Mouse (Mus musculus): ENCODE results near the gene Dnajc27. TPM values are rescaled to one million over a fixed set of nuclear protein-coding genes. Genes with fewer than 3 reads are reported as not detected.

Dnajc27 gene
- total RNA-seq (2017), result 5.8 and 6.3 TPM in 2 replicates

DNA sequence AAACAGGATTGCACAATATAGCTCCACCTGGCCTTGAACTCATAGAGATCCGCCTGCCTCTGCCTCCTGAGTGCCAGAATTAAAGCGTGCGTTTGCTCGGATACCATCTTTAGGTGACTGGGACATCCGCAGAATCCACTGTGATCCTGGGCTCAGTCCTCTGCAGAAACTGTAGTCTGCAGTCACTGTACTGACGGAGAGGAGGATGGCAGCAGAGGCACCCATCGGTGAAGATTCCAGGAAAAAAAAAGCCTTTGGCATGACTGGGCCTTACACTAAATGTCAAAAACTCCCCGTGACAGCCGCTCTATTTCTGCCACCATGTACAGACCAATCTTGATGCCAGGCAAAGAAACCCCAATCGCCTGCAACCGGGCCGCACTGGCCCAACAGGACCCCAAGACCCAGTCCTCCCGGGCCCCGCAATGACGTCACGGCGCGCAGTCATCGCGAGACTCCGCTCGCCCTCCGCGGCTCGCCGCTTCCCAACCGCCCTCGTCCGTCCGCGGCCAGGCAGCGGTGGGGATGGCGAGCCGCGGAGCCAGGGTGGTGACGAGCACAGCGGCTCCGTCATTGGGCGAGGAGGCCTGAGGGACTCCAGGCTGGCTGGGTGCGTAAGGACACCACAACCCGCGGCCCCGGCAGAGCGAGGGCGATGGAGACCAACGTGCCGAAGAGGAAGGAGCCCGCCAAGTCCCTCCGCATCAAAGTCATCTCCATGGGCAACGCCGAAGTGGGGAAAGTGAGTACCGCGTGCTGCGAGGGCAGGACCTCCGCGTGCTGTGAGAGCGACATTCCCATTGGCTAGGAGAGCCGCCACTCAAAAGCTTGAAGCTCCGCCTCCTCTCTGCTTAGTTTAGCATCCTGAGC, at the start of gene Dnajc27:
Dnajc27 (plus strand) TSS at position 452 of the 870 bp plus-strand sequence.
- peak; percentile 94 for ATAC-seq (ENCODE audit: extremely low read depth, insufficient number of reproducible peaks, low FRiP score, poor library complexity, severe bottlenecking)

DNA sequence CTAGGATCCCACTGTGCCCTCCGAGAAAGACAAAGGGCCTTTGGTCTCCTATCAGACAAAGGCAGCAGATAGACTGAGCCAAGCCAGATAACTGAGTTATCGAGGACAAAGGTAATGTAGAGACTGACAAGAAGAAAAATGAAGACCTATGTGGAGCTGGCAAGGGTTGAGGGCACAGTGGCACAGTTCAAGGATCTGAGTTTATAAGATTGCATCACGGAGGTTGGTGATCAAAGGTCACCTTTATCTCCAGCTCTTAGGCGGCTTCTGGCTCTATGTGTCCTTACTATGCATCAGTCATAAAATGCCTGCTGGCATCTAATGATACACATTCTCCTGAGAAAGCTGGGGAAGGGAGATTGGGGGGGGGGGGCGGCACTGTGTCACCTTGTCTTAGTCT, 46.2 kb upstream of the Dnajc27 start:
- ATAC-seq (ENCODE audit: extremely low read depth, insufficient number of reproducible peaks, low FRiP score, poor library complexity, severe bottlenecking), result no peak

DNA sequence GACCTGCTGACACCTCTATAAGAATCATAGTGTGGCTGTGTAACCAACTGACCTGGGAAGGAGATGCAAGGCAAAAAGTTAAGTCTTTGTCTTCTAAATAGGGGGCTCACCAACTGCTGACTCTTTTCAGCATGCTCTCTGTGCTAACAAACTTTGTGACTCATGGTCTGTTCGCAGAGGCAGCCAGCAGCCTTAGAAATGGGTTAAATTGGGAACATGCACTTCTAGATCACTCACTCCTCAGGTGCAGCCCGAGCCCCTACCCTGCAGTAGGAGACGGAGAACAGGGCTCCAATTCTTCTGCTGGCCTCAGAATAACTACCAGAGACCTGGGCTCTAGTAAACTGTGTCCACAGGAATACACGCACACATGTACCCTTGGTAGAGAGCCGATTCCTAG, 44.9 kb upstream of the Dnajc27 start:
- ATAC-seq (ENCODE audit: extremely low read depth, insufficient number of reproducible peaks, low FRiP score, poor library complexity, severe bottlenecking), result no peak

- ATAC-seq (ENCODE audit: extremely low read depth, insufficient number of reproducible peaks, low FRiP score, poor library complexity, severe bottlenecking), result no peak; the same call in 1 of the 2 replicates
These were observed 44.0 kb upstream of the Dnajc27 start, which contains the start of gene Efr3b for GRCm38 (mm10) chr12:4038061-4039041. Gene Efr3b, minus strand, starts transcription at chr12:4038915.

DNA sequence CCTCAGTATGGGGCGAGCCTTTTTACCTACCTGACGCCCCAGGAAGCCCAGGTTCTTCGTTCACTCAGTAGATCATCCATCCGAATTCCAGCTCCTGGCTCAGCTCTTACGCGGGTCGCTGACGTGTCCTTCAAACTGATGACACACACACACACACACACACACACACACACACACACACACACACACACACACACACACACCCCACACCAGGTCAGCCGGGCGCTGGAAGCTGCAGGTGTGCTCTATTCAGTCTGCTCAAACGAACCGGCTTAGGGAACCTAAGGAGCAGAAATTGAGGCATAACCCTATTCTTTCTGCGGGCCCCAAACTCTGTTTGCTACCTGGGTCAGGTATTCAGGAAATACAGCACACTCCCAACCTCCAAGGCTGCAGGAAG, 43.3 kb upstream of the Dnajc27 start:
- ATAC-seq (ENCODE audit: extremely low read depth, insufficient number of reproducible peaks, low FRiP score, poor library complexity, severe bottlenecking), result no peak

DNA sequence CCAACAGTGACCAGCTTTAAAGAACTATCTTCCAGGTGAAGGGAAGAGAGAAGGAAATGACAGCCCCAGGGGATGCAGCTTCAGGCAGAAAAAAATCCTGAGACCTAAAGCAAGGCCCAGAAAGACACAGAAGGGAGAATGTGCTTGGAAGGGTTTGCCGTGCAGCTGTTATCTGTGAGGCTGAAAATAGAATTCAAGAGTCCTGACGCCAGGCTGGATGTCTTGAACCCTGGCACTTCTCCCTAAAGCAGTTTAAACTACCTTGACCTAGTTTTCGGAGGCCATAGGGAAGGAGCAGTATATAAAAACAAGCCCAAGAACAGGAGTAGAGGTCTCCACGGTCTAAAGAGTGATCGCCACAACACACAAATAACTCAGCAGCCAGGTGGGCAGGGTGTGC, 40.0 kb upstream of the Dnajc27 start:
- no peak for ATAC-seq (ENCODE audit: extremely low read depth, insufficient number of reproducible peaks, low FRiP score, poor library complexity, severe bottlenecking)

DNA sequence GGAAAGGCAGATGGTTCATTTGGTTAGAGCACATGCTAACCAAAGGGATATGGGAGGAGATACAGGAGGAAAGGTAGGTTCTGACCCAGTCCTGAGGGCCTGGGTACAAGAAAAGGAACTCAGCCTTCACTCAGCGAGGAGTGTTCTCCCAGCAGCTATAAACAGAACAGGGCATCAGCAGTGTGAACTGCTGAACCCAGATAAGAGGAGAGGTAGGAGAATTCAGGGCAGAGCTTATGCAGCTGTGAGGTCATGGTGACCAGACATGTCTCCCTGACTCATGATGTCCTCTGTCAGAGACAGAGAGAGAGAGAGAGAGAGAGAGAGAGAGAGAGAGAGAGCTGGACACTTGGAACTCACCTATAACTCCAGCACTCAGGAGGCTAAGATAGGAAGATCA, 36.4 kb upstream of the Dnajc27 start:
- no peak for ATAC-seq (ENCODE audit: extremely low read depth, insufficient number of reproducible peaks, low FRiP score, poor library complexity, severe bottlenecking)

- no peak for ATAC-seq (ENCODE audit: extremely low read depth, insufficient number of reproducible peaks, low FRiP score, poor library complexity, severe bottlenecking)
These were observed 34.4 kb upstream of the Dnajc27 start for GRCm38 (mm10) chr12:4048031-4048430.

DNA sequence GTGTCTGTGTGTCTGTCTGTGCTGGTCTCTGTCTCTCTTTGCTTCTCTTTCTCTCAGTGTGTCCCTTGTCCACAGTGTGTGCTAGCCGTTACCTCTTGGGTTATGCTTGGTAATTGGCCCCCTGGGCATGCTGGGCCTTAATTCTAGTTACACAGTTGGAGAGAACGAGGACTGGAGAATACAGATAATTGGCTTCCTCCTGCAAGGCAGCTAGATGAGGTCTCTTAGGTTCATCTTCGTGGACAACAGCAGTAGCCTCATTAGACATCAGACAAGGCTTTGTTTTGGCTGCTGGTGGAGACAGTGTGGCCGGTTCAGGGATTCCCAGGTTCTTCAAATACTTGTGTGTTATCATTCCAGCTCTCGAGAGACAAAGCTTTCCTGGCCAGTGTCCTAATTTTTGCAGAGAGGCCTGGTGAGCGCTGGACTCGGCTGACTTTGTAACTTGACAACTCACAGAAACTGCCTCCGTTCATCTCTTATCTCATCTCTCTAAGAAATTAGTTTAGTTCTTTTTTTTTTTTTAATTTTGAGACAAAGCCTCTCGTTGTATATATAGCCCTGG, 31.4 kb upstream of the Dnajc27 start:
- no peak for ATAC-seq (ENCODE audit: extremely low read depth, insufficient number of reproducible peaks, low FRiP score, poor library complexity, severe bottlenecking)

DNA sequence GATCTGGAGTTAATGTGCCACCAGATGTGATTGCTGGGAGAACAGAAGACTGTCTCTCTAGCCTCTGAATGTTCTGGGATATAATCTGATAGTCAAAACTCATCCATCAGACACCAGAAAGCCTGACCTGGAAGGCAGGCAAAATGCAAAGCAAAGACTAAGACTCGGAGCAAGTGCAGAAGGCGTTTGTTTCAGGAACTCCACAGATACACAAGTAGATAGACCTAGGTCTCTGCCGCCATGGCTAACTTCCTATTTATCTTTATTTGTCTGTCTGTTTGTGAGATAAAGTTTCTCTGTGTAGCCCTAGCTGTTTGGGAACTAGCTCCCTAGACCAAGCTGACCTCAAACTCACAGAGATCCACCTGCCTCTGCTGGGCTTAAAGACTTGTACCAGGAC, 28.7 kb upstream of the Dnajc27 start:
- no peak for ATAC-seq (ENCODE audit: extremely low read depth, insufficient number of reproducible peaks, low FRiP score, poor library complexity, severe bottlenecking)

GRCm38 (mm10) chr12:4054845-4055244, 27.5 kb upstream of the Dnajc27 start:
- no peak for ATAC-seq (ENCODE audit: extremely low read depth, insufficient number of reproducible peaks, low FRiP score, poor library complexity, severe bottlenecking)

- no peak for ATAC-seq (ENCODE audit: extremely low read depth, insufficient number of reproducible peaks, low FRiP score, poor library complexity, severe bottlenecking)
These were observed 24.1 kb upstream of the Dnajc27 start for GRCm38 (mm10) chr12:4058321-4058720.

GRCm38 (mm10) chr12:4059683-4060082, 22.7 kb upstream of the Dnajc27 start:
- ATAC-seq (ENCODE audit: extremely low read depth, insufficient number of reproducible peaks, low FRiP score, poor library complexity, severe bottlenecking), result no peak

DNA sequence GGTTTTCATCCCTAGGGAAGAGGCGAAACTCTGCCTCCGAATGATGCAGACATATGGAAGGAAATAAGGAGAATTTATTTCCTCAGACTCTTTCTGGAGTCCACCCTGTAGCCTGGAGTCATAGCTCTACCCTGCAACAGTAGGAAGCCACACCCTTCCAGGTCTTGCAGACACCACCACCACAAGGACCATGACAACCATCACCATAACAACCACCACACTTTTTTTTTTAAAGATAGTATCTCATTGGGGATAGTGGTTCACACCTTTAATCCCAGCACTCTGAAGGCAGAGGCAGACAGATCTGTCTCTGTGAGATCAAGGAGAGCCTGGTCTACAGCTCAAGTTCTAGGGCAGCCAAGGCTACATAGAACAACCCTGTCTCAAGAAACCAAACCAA, 16.9 kb upstream of the Dnajc27 start:
- no peak for ATAC-seq (ENCODE audit: extremely low read depth, insufficient number of reproducible peaks, low FRiP score, poor library complexity, severe bottlenecking)

DNA sequence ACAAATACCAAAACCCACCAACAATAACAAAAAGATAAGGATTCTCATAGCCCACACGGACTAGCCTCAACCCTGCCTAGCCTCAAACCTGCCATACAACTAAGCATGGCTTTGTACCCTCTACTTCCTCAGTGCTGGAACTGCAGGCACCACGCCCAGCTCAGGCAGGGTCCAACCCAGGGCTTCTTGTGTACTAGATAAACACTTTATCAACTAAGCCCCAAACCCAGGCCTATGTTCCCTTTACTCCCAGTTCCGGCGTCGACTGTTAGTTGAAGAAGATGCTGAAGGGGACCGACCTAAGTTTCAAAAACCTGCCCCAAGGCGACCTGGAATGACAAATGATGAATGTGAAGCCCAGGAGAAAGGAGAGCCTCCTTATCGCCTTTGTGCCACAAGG, 16.4 kb upstream of the Dnajc27 start:
- ATAC-seq (ENCODE audit: extremely low read depth, insufficient number of reproducible peaks, low FRiP score, poor library complexity, severe bottlenecking), result no peak

DNA sequence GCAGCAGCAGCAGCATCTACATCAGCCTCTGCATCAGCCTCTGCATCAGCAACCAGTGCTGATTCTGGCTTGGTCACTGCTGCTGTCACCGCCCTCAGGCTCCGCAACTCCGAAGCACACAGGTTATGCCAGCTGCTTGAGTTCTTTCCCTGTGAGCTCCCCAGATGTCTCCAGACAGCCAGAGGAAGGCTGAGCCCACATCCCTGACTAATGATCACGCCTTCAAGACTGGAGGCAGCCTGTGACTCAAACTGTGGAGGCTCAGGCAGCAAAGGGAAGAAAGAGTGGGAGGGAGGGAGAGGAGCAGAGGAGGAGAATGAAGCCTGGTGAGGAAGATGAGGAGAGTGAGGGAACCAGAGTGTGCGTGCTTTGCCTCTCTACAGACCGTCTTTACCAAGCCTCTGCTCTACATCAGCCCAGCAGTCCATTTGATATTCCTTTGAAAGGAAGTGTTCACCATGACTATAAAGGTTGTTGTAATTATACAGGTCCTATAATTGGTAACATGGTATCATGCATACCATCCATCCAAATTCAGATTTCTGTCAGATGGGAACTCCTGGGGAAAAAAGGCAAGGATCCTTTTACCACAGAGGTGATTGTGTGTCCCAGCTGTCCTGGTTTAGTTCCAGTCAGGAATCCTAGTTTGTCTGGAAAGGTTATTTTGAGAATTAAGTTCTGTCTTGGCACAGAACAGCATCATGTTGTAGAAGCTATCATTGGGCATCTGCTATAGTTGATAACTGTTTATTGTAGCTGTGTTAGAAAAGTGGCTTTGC, 15.5 kb upstream of the Dnajc27 start:
- ATAC-seq (ENCODE audit: extremely low read depth, insufficient number of reproducible peaks, low FRiP score, poor library complexity, severe bottlenecking), result no peak

DNA sequence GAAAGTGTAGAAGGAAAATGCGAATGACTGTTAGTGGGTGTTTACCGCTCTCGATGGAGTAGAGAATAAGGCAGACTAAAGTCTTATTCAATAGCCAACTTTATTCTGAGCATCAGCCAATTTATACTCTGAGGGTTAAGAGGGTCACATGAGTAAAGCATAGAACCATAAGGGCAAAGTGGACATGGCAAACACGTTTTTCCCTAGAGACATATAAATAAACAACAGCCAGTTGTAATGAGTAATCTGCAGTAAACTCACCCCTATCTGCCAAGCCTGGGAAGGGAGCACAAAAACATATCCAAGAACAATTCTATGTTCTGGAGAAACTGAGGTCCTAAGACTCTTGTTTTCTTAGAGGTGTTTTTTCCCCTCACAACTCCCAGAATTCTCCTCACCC, 13.8 kb upstream of the Dnajc27 start:
- no peak for ATAC-seq (ENCODE audit: extremely low read depth, insufficient number of reproducible peaks, low FRiP score, poor library complexity, severe bottlenecking)

- ATAC-seq (ENCODE audit: extremely low read depth, insufficient number of reproducible peaks, low FRiP score, poor library complexity, severe bottlenecking), result no peak
These were observed 10.7 kb upstream of the Dnajc27 start for GRCm38 (mm10) chr12:4071671-4072070.

DNA sequence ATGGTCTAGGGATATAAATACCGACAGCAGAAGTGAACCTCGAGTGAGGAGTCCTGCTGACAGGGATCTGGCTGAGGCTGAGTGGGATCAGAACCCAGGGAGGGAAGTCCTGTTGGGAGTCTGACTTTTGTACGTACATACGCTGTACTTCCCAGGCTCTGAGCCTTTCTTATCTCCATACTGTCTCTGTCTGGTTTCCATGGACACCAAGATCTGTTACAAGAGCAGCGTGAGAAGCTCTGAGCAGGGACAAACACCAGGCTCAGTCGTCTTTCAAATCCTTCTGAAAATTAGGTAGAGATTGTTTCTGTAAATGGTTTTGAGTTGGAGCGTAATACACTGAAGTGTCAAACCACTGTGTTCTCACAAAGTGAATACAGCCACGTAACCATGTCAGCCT, 7.0 kb upstream of the Dnajc27 start:
- no peak for ATAC-seq (ENCODE audit: extremely low read depth, insufficient number of reproducible peaks, low FRiP score, poor library complexity, severe bottlenecking)

Measured in neutrophil, adult 5-6 weeks (primary cell).